Mouse (Mus musculus): ENCODE results near the gene Casp4. TPM values are rescaled to one million over a fixed set of nuclear protein-coding genes. Genes with fewer than 3 reads are reported as not detected.

Gene Casp4
- polyA plus RNA-seq, 1 experiment: 30.7 TPM

- DNase-seq (ENCODE audit: low read depth, low spot score): no peak
Measured at GRCm38 (mm10) chr9:5356801-5357200, 48.2 kb downstream of the Casp4 start.

Other genes with a start within 250 kb of the Casp4 start
- 15.5 and 17.2 TPM in 2 replicates for gene Casp1, start 10.3 kb upstream of the Casp4 start, polyA plus RNA-seq (2012; rRNA removed)
- 2.1 and 2.5 TPM in 2 replicates for gene Casp12, start 36.6 kb downstream of the Casp4 start, polyA plus RNA-seq (2012; rRNA removed)